Mouse (Mus musculus) adrenal gland, postnatal 0 days (tissue): ENCODE results near the gene Akt1s1. TPM values are rescaled to one million over a fixed set of nuclear protein-coding genes. Genes with fewer than 3 reads are reported as not detected.

Source experiments
- microRNA-seq: library from miRNA; unstranded; fragments of <30 nt; microRNA quantifications from one replicate; pipeline ENCODE4, GENCODE M21; 2016; ENCODE audit warnings: borderline replicate concordance; ENCODE audit not compliant: insufficient number of aligned reads
- polyA plus RNA-seq: library from polyadenylated mRNA; unstranded; fragments of >200 nt; fragmentation: Nextera tagmentation; extraction: Ambion mirVana; gene quantifications from 2 replicates; pipeline ENCODE4 v1.2.1, GENCODE M21; 2015

Akt1s1 gene
- polyA plus RNA-seq, result 103 and 124 TPM in 2 replicates

DNA sequence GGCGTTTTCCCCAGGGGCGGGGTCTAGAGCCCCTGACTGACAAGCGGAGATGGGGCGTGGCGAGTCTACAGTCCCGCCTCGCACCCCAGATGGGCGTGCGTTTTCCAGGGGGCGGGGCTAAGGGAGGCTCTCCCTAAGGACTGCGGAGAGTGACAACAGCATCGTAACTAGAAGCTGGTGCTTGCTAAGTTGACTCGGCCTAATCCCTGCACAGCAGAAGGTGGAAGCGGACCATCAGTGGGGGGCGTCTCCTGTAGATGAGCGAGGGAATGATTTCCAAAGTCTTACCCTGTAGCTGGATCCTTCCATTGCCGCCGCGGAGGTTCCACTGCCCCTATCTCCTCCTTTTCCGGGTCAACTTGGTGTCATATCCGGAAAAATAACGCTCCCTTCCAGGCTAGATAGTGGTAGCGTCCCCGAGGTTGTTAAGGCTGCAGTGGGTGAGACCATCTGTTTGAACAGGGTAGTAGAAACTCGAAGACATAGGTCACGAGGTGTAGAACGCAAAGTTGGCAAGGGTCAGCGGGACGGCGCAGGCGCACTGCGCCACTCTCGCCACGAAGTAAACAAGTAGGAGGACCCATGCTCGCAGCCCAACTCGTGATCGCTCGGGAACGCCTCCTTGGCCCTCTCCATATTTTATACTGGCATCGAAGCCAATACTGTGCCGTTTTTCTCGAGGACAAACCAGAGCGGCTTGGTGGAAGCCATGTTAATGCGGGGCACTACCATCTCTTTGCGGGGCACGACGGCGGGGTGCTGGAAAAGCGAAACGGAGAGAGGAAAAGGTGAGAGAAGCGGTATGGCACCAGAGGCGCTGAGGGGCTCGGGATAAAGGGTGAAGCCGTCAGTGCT is at the start of gene Akt1s1, which contains the start of gene Tbc1d17:
Gene Akt1s1, plus strand, starts transcription at position 431 of the 855 bp plus-strand sequence.
Gene Tbc1d17, minus strand, starts transcription at position 519 of the 855 bp plus-strand sequence.

DNA sequence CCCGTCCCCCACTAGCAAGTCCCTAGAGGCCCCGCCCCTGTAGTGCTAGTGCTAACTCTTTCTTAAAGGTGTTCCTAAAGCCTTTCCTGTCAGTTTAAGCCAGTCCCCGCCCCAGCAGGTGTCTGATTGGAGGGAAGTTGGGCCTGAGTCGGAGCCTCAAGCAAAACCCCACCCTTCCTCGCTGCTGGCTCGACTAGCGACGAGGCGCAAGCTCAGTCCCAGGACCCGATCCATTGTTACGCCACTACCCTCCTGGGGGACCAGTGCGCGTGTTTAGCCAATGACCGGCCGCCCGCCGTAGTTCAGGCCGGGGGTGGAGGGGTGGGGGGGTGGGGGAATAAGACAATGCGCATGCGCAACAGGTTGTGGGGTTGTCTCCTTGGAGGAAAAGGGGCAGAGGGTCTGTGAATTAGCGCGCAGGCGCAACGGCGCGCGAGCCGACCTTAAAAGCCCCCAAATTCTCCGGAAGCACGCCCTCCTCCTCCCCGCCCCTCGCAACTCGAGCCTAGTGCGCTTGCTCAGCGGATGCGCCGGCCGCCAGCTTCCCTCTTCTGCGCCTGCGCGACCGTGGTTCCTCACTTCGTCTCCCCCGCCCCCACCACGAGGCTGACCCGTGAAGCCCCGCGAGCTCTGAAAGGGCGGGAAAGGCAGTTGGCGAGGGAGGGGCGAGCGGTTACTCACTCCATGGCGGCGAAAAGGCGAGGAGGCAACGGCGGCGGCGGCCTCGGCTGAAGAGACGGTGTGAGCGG is 32.9 kb upstream of the Akt1s1 start, which contains the start of the genes Nup62 and Il4i1:
Gene Nup62, plus strand, starts transcription at position 368 of the 749 bp plus-strand sequence.
Gene Il4i1, plus strand, starts transcription at position 667 of the 749 bp plus-strand sequence.

DNA sequence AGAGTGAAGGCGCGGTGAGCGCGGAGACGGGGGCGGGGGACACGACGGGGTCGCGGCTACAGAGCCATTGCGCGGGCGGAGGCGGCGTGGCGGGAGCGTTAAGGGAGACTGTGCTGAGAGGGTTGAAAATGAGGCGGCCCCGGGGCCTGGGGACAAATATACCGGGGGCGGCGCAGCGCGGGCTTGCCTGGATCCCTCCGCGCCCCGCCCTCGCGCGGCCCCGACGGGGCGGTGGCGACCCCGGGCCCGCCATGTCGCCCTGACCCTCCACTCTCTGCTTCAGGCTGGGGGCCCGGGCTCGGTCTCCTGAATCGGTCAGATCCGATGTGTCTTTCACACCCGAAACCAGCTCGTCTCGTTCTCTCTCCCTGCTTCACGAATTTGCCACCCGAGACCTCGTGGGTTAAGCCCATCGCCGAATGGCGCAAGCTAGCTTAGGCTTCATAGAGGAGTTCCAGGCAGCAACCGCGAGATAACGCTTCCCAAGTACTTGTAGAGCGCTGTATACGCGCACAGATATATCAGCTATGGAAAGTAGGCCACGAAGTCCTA is 32.2 kb upstream of the Akt1s1 start, which contains the start of gene Atf5:
Gene Atf5, minus strand, starts transcription at position 189 of the 552 bp plus-strand sequence.

DNA sequence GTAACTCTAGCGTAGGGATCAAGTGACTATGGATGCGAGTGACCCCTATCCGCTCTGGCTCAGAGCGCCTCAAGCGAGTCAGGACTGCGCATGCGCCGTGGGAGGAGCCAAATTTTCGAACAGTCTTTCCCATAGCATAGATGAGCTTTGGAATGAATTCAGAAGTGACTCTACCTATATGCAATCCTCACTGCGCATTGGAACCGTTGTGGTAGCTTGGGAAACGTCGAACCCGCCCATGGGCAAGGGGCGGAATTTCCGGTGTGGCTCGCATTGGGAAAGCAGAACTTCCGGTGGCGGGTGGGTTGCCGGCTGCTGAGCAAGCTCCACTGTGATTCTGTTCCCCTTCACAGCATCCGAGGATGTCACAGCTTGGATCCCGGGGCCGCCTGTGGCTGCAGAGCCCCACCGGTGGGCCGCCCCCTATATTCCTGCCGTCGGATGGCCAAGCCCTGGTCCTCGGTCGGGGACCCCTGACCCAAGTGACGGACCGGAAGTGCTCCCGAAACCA is 8.3 kb downstream of the Akt1s1 start, which contains the start of gene Pnkp:
Gene Pnkp, plus strand, starts transcription at position 98 of the 511 bp plus-strand sequence.

DNA sequence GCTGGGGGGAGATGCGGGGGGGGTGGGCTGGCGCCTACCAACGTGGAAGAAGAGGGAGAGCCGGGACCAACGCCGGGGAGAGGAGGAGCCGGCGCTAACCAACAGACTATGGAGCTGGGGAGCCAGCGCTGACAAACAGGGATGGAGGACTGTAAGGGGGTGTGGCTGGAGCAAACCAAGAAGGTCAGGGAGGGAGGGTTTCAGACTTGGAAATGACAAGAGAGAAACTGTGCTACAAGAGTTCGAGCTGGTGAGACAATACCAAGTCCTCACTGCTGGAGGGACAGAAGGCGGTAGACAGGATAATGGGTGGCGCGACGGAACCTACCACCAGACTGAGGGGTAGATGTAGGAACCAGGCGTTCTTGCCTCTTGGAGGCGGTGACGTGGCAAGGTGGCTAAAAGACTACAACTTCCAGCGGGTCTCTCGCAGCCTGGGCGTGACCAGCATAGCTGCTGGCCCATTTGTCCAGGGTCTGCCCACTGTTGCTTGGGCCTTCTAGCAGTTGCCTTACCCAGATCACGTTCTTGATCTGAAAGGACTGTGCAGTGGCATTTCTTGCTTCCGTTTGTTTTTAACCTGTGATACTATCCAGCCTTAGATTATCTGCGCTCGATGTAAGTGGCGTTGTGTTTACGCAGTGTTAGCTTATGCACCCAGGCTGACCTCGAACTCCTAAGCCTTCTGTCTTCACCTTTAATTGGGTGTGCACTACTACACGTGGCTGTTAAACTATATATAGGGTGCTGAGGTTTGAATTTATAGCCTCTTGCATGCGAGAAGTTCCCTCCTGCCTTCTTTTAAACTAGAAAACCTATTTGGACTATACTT is 21.1 kb downstream of the Akt1s1 start, which contains the start of gene Ptov1:
Gene Ptov1, minus strand, starts transcription at position 92 of the 832 bp plus-strand sequence.

DNA sequence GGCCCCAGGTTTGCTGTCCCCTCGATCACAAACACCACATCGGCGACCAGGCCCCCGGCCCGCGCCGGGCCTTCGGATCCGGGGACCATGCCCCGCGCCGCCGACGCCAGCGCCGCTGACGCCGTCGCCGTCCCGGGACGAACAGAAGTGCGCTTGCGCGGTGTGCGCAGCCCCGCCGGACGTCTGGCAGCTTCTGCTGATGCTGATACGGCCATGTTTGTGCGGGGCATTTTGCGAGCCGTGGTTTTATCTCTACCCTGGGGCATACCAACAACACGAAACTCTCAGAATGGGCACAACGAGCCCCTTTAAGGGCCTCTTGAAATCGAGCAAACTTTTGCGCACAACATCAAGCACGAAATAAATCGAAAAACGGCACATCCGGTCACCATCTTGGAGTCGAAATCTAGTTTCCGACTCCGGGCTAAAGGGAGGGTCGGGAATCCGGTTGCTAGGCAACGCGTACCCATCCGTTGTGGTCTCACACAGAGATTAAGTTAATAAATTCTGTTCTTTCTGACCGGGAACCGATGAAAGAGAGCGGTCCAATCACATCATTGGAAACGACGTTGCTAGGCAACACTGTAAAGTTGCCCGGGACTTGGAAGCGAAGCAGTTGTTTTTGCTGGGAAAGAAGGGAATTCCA is 43.6 kb downstream of the Akt1s1 start, which contains the start of gene Med25:
Gene Med25, minus strand, starts transcription at position 437 of the 646 bp plus-strand sequence.

DNA sequence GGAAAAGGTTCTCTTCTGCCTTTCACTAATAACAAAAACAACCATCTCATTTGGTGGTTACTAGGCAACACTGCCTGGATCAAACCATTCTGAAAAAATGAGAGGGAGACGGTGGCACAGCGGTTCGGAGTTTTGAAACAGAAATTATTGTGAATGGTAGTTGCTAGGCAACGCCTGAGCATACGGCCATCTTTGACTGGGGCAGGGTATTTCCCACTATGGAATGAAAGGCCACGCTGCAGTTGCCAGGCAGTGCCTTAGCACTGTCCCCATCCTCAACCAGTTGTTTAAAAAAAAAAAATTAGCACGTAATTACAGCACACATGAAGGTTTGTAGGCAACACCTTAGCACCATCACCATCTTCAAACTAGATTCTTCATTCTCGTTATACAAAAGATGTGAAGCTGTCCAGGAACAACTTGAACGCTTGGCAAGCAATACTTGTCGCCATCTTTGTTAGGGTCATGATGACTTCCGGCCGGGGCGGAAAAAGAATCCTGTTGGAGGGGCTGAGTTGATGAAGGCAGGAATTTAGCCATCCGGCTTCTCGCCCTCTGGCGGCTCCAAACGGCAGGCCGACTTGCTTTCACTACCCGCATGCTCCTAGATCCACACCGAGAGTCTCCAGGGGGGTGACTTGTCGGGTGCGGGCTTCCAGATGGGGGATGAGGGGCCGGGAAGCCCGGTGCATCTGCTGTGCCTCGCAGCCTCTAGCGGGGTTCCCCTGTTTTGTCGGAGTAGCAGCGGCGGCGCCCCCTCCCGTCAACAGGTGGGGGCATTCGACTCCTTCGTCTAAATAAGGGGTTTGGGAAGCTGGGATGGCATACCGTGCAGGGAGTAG is 47.0 kb downstream of the Akt1s1 start, which contains the start of gene Fuz:
Gene Fuz, plus strand, starts transcription at position 487 of the 842 bp plus-strand sequence.

Small RNA genes within 50 kb of the gene (microRNA-seq; reads per million reads assigned to microRNA genes)
- not detected for gene Mir707

Other genes with a start within 250 kb of the Akt1s1 start
- gene Myh14, start 178.1 kb upstream of the Akt1s1 start, polyA plus RNA-seq, result 1.7 and 2.0 TPM in 2 replicates
- gene Izumo2, start 140.2 kb upstream of the Akt1s1 start, polyA plus RNA-seq, result not detected in 2 replicates
- 25.8 and 41.4 TPM in 2 replicates for gene Vrk3, start 100.6 kb upstream of the Akt1s1 start, polyA plus RNA-seq
- gene Zfp473, start 97.9 kb upstream of the Akt1s1 start, polyA plus RNA-seq, result 0.16 and 0.37 TPM in 2 replicates
- 40.4 and 43.1 TPM in 2 replicates for gene Nup62, start 32.9 kb upstream of the Akt1s1 start, polyA plus RNA-seq
- gene Il4i1, start 32.6 kb upstream of the Akt1s1 start, polyA plus RNA-seq, result 0.52 and 1.9 TPM in 2 replicates
- gene Atf5, start 32.3 kb upstream of the Akt1s1 start, polyA plus RNA-seq, result 8.1 and 9.7 TPM in 2 replicates
- gene Tbc1d17, start 88 bp downstream of the Akt1s1 start, polyA plus RNA-seq, result 74.5 and 99.1 TPM in 2 replicates
- gene Pnkp, start 8.1 kb downstream of the Akt1s1 start, polyA plus RNA-seq, result 41.8 and 51.0 TPM in 2 replicates
- gene Ptov1, start 20.8 kb downstream of the Akt1s1 start, polyA plus RNA-seq, result 305 and 336 TPM in 2 replicates
- gene Med25, start 43.7 kb downstream of the Akt1s1 start, polyA plus RNA-seq, result 65.4 and 92.8 TPM in 2 replicates
- gene Fuz, start 47.1 kb downstream of the Akt1s1 start, polyA plus RNA-seq, result 23.0 and 35.1 TPM in 2 replicates
- 49.4 and 50.6 TPM in 2 replicates for gene Ap2a1, start 80.5 kb downstream of the Akt1s1 start, polyA plus RNA-seq
- 0.17 and 0.46 TPM in 2 replicates for gene Tsks, start 94.2 kb downstream of the Akt1s1 start, polyA plus RNA-seq
- 23.0 and 24.9 TPM in 2 replicates for gene Cpt1c, start 125.9 kb downstream of the Akt1s1 start, polyA plus RNA-seq
- gene Prmt1, start 137.6 kb downstream of the Akt1s1 start, polyA plus RNA-seq, result 247 and 271 TPM in 2 replicates
- 56.9 and 79.7 TPM in 2 replicates for gene Irf3, start 148.7 kb downstream of the Akt1s1 start, polyA plus RNA-seq
- 16.6 and 25.4 TPM in 2 replicates for gene Bcl2l12, start 149.7 kb downstream of the Akt1s1 start, polyA plus RNA-seq
- 25.1 and 26.8 TPM in 2 replicates for gene Scaf1, start 167.4 kb downstream of the Akt1s1 start, polyA plus RNA-seq
- gene Rras, start 169.0 kb downstream of the Akt1s1 start, polyA plus RNA-seq, result 69.9 and 80.5 TPM in 2 replicates
- 4.1 and 6.1 TPM in 2 replicates for gene Prr12, start 203.9 kb downstream of the Akt1s1 start, polyA plus RNA-seq
- 72.0 and 75.6 TPM in 2 replicates for gene Nosip, start 213.4 kb downstream of the Akt1s1 start, polyA plus RNA-seq
- gene Prrg2, start 213.7 kb downstream of the Akt1s1 start, polyA plus RNA-seq, result 21.2 and 23.8 TPM in 2 replicates
- gene Rcn3, start 243.2 kb downstream of the Akt1s1 start, polyA plus RNA-seq, result 173 and 202 TPM in 2 replicates